Mouse (Mus musculus) layer of hippocampus, postnatal 36 days (tissue): ENCODE data around the gene Kcnd3. TPM values are rescaled to one million over a fixed set of nuclear protein-coding genes. Genes with fewer than 3 reads are reported as not detected.
A peak's percentile ranks its signal among the peaks of the same experiment; 100 is the strongest.

Experiments
- DNase-seq, 2 experiments: peaks; one replicate each; pipeline ENCODE4 v3.0.0; 2022
- total RNA-seq, 2 experiments: library from RNA; stranded (reverse); gene quantifications; 2 replicates each; pipeline ENCODE4 v1.2.3; 2021

Kcnd3 gene
- total RNA-seq, 2 experiments from 2014 or later, result 55.8 to 56.4 TPM

DNA sequence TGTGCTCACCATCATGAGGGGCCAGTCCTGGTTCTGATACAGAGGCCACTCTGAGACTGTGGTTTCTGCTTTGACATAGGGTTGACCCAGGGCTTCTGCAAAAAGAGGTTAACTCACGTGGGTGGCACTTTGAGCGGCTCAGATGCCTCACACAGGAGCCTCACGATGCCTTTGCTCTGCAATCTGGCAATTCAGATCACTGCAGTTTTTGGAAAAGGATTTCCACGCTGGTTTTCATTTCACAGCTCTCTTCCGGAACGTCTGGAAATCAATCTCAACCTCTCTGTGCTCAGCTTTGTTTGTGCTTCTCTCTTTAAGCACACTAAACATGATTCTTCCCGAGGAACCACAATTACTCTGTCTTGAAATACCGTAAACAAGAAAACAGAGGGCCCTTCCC, 14.4 kb downstream of the Kcnd3 start:
- DNase-seq, result no peak

GRCm38 (mm10) chr3:105472564-105472963, 20.4 kb downstream of the Kcnd3 start:
- no peak for DNase-seq

DNA sequence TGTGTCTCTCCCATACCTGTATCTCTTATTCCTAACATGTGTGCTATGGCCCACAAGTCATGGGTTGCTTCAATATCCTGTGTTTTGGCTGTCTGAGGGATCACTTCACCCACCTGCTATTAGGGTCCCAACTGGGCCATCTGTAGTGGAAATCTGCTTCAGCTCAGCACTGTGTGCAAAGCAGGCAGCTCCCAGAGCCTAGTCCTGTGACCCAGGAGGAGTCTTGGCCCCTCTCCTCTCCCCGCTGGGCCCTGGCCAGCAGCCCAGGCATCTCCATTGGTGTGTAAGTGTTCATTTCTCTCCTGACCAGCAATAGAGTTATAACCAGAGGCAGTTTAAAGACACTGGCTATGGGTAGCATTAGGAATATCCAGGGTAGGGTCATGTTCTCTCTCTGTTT, 24.3 kb downstream of the Kcnd3 start:
- DNase-seq, result no peak

- no peak for DNase-seq
These were observed 26.7 kb downstream of the Kcnd3 start for GRCm38 (mm10) chr3:105478876-105479275.

GRCm38 (mm10) chr3:105481419-105481818, 29.3 kb downstream of the Kcnd3 start:
- DNase-seq, result peak in 1 of 2 experiments; percentile 53

GRCm38 (mm10) chr3:105483651-105484052, 31.5 kb downstream of the Kcnd3 start:
- no peak for DNase-seq

- no peak for DNase-seq
These were observed 35.0 kb downstream of the Kcnd3 start for GRCm38 (mm10) chr3:105487171-105487570.

GRCm38 (mm10) chr3:105489607-105490006, 37.5 kb downstream of the Kcnd3 start:
- DNase-seq, result peak; percentile 68 to 78

- DNase-seq, result no peak
These were observed 42.8 kb downstream of the Kcnd3 start for GRCm38 (mm10) chr3:105494886-105495285.

GRCm38 (mm10) chr3:105496216-105496615, 44.1 kb downstream of the Kcnd3 start:
- DNase-seq, result no peak

- DNase-seq, result no peak
These were observed 44.8 kb downstream of the Kcnd3 start for GRCm38 (mm10) chr3:105496935-105497334.

- DNase-seq, result no peak
These were observed 48.9 kb downstream of the Kcnd3 start for GRCm38 (mm10) chr3:105501071-105501470.

GRCm38 (mm10) chr3:105504272-105504671, 52.1 kb downstream of the Kcnd3 start:
- DNase-seq, result peak in 1 of 2 experiments; percentile 0

DNA sequence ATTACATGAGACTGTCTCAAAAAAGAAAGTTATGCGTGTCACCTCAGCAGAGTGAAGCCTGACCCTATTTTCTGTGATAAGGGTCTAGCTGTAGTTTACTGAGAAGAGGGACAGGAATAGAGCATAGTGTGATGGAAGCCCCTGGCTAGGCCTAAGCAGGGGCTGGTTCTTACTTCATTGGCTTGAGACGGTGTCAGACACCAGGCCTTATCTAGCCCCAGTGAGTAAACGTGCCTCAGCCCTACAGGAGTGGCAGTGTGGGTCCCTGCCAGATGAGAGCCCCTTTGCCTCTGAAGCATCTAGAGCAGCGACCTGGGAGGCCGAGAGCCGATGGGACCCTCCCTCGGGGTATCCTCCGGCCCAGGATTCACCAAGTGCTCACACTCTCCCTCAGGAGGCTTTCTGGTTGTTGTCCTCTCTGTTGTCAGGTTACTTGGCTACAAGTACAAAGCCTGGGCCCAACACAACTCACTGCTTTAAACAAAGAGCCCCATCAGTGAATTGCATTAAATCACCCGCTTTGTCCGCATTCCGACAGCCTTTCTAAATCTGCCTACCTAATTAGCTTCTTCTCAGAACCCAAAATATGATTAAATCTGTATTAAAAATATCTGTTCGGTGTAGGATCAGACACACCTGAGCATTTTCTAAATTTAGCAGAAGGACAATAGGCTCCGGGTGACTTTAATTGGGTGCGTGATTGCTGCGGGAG, 53.2 kb downstream of the Kcnd3 start:
- peak in 1 of 2 experiments; percentile 1 for DNase-seq

GRCm38 (mm10) chr3:105505873-105506170, 53.7 kb downstream of the Kcnd3 start:
- peak in 1 of 2 experiments; percentile 9 for DNase-seq

- DNase-seq, result peak in 1 of 2 experiments; percentile 8
These were observed 54.5 kb downstream of the Kcnd3 start for GRCm38 (mm10) chr3:105506592-105506991.

GRCm38 (mm10) chr3:105509321-105509720, 57.2 kb downstream of the Kcnd3 start:
- DNase-seq, result no peak

DNA sequence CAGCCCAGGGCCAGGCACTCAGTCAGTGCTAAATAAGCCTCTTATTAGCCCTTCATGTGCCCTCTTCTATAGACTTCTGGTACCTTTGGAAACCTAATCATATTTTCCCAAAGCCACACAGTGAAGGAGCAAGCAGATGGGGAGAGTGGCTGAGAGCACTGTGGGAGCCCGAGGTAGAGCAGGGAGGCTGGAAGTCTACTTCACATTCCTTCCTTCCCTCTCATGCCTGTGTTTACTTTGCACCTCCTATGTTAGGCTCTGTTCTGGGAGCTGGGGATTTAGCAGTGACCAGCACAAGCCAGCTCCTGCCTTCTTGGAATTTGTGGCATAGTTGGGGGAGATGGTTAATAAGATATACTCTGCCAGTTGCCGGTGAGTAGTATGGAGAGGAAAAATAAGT, 59.7 kb downstream of the Kcnd3 start:
- peak in 1 of 2 experiments; percentile 1 for DNase-seq

DNA sequence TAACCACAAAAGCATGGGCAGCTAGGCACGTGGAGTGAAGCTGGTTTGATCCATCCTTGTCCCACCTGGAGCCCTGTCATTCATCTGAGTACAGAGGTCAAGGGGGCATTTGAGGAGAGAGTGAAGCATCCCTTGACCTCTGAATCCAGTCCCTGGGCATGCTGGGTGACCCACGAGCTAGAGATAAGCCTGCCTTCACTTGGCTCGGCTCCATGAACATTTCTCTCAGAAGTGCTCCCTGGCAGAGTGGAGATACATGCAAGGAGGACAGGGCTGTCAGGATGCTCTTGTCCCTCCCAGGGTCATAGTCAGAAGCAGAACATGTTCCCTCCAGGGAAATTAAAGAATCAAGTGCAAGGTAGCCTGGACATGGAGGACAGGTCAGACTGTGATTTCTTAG, 62.1 kb downstream of the Kcnd3 start:
- peak in 1 of 2 experiments; percentile 1 for DNase-seq

DNA sequence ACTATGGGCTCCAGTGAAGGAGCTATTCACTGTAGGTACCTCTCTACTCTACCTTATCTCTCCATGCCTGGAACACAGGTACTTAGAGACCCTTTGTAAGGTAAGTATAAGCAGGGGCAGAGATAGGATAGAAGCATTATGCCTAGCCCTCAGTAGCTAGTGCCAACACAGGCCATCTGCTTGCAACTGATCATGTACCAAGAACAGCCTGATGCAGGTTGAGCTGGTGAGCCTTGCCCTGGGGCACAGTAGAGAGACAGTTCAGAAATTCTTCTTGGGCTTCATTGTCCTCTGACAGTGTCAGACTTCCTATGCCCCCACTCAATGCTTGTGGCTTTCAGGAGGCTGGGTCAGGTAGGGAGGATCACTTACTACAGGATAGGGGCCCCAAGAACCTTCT, 62.9 kb downstream of the Kcnd3 start:
- DNase-seq, result peak in 1 of 2 experiments; percentile 3

DNA sequence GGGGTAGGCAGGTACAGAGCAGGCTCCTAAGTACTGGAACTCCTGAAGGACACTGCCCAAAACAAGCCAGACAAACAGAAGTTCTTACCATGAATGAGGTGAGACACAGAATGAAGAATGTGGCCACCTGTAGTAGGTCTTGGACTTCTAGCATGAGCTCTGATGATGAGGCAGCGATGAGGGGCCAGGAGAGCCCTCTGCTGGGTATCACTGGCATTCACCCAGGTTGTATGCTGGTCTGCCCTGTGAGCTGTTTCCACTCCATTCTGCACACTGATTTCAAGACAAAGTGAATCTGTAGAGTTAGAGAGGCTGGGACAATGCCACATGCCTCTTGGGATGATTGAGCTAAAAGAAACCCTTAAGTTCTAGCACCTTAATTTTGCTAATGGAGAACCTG, 63.5 kb downstream of the Kcnd3 start:
- peak in 1 of 2 experiments; percentile 11 for DNase-seq

GRCm38 (mm10) chr3:105520446-105520845, 68.3 kb downstream of the Kcnd3 start:
- DNase-seq, result no peak

- peak; percentile 71 to 76 for DNase-seq
These were observed 69.1 kb downstream of the Kcnd3 start for GRCm38 (mm10) chr3:105521178-105521631.

- DNase-seq, result no peak
These were observed 69.5 kb downstream of the Kcnd3 start for GRCm38 (mm10) chr3:105521639-105522038.

DNA sequence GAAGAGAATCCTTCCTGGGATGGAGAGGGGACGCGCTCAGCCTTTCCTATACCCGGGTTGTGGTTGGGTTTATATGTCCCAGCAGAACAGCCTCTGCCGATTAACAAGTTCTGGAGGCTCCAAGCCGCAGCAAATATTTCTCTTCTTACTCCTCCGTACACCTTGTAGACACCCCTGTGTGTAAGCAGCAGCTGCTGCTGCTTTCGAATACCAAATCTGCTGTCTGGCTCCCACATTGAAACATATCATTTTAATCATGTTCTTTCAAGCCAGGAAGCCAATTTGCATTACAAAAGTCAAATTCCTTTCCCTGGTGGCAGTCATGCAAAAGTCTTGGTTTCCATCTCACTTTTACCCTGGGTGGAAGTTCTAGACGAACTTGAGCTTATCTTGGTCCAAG, 76.7 kb downstream of the Kcnd3 start:
- DNase-seq, result peak in 1 of 2 experiments; percentile 11
